Mouse (Mus musculus) limb, embryonic 13.5 days (tissue): ENCODE measurements around the gene Mia3. TPM values are rescaled to one million over a fixed set of nuclear protein-coding genes. Genes with fewer than 3 reads are reported as not detected.
"Not testable (repeated sequence)": the region's sequence is repeated elsewhere in the genome, so short reads cannot be mapped to it uniquely, and the experiment has no call there.

ENCODE experiments used
- ATAC-seq: fragments of 200-750 bp; cut with Nextera tagmentation; 2 replicates; pipeline ENCODE4 v1.8.0; 2017; ENCODE audit warnings: low read depth, moderate number of reproducible peaks, moderate TSS enrichment; ENCODE audit not compliant: low FRiP score
- H3K27ac ChIP-seq: fragments of 300-500 bp; sonication (generic); 2 replicates; pipeline ENCODE4 v1.5.1; 2015; ENCODE audit warnings: inconsistent platforms, mild to moderate bottlenecking, moderate library complexity
- H3K27me3 ChIP-seq: fragments of 300-500 bp; sonication (generic); 2 replicates; pipeline ENCODE4 v1.6.1; 2015; ENCODE audit warnings: mild to moderate bottlenecking, inconsistent platforms
- H3K36me3 ChIP-seq: fragments of 300-500 bp; sonication (generic); 2 replicates; pipeline ENCODE4 v1.6.1; 2015; ENCODE audit warnings: inconsistent platforms, mild to moderate bottlenecking, moderate library complexity
- H3K4me1 ChIP-seq: fragments of 300-500 bp; sonication (generic); 2 replicates; pipeline ENCODE4 v1.6.1; 2015; ENCODE audit warnings: inconsistent platforms
- H3K4me2 ChIP-seq: fragments of 300-500 bp; sonication (generic); replicated peaks from 2 replicates; pipeline ENCODE4 v1.6.1; 2015; ENCODE audit warnings: inconsistent platforms, mild to moderate bottlenecking, moderate library complexity
- H3K4me3 ChIP-seq: fragments of 300-500 bp; sonication (generic); 2 replicates; pipeline ENCODE4 v1.5.1; 2015; ENCODE audit warnings: moderate library complexity, mild to moderate bottlenecking, inconsistent platforms
- H3K9ac ChIP-seq: fragments of 300-500 bp; sonication (generic); 2 replicates; pipeline ENCODE4 v1.6.1; 2015; ENCODE audit warnings: mild to moderate bottlenecking, inconsistent platforms
- H3K9me3 ChIP-seq: fragments of 300-500 bp; sonication (generic); 2 replicates; pipeline ENCODE4 v1.6.1; 2016; ENCODE audit warnings: inconsistent platforms
- WGBS: fragments of 180-500 bp; shearing (Covaris S2); methylation state at CpG from one replicate; pipeline ENCODE4 v1.1.7; 2015; 5-methylcytosine and 5-hydroxymethylcytosine counted together
- polyA plus RNA-seq: library from polyadenylated mRNA; unstranded; fragments of >200 nt; fragmentation: Nextera tagmentation; extraction: Ambion mirVana; gene quantifications from 2 replicates; pipeline ENCODE4 v1.2.1, GENCODE M21; 2015

Mia3 gene
- polyA plus RNA-seq, 1 experiment from 2014 or later = 131 TPM

DNA sequence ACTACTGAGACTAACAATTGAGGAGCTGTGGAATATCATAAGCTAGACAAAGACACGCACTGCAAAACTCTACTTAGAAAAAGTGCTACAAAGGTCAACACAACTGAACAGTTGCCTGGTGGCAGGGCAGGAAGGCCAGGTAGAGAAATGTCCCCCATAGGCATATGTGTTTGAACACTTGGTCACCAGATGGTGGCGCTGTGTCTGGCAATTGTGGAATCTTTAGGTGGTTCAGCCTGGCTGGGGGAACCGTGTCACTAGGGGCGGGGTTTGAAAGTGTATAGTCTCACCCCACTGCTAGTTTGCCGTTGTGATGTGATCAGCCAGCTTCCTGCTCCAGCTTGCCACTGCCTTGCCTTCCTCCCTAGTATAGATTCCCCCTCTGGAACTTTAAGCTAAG, 5.4 kb upstream of the Mia3 start:
- 81% methylated on average over 5 of the region's 5 CpGs for WGBS

DNA sequence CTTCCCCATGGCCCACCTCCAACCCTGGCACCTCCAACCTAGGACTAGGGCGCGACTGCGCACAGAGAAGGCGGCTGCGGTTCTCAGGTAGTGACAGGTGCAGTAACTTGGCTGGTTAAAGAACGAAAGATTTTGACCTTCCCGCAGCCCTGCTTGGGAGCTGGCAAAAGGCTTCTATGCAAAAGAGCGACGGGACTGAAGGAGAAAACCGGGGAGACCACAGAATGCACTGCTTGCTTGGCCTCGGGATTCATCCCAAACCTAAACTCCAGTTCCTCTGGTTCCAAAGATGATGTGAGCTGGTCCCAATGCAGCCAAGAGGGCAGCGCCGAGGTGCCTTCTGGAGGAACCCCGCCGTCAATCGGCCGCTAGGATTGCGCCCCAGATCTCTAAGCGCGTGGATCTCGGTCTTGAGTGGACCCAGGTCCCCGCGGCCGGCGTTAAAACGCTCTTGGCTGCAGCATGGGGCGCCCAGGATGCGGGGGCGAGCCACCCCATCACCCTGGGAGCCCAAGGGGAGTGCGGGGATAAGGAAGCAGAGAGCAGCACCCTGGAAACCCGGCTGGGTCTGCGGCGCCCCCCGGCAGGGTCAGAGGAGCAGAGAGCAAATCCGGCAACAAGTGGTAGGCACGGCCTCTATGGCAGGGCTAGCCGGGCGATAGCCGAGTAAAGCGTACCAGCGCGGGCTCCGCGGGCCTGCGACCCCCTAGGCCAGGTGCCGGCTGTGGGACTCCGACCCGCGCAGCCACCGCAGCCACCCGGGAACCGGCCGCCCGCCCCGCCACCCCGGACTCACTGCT, 552 bp downstream of the Mia3 start:
- Histone ChIP-seq H3K27me3 (no peaks in the 10 kb centered on the region; the same call in 1 of the 2 replicates), H3K9ac (peak overlapping the region; percentile 91), H3K27ac (peak overlapping the region; percentile 79), H3K4me3 (peak overlapping the region; percentile 95), H3K36me3 (peaks cover 21% of the 10 kb centered on the region), H3K9me3 (no peaks in the 10 kb centered on the region), H3K4me1 (peaks cover 31% of the 10 kb centered on the region), H3K4me2 (peak overlapping the region; percentile 90)
- whole genome bisulfite sequencing = under 1% methylated on average over 52 of the region's 56 CpGs
- peak; percentile 72 for ATAC-seq

More for the DNA sequence above, 5.4 kb upstream of the Mia3 start:
- Histone ChIP-seq H3K9me3 (peaks cover 5% of the 10 kb centered on the region; the same call in 1 of the 2 replicates), H3K36me3 (no peaks in the 10 kb centered on the region), H3K4me3 (no peak overlapping the region), H3K9ac (no peak overlapping the region), H3K4me1 (peaks cover 6% of the 10 kb centered on the region; the same call in 1 of the 2 replicates), H3K27ac (no peak overlapping the region), H3K27me3 (no peaks in the 10 kb centered on the region; the same call in 1 of the 2 replicates), H3K4me2 (no peak overlapping the region)
- no peak for ATAC-seq

DNA sequence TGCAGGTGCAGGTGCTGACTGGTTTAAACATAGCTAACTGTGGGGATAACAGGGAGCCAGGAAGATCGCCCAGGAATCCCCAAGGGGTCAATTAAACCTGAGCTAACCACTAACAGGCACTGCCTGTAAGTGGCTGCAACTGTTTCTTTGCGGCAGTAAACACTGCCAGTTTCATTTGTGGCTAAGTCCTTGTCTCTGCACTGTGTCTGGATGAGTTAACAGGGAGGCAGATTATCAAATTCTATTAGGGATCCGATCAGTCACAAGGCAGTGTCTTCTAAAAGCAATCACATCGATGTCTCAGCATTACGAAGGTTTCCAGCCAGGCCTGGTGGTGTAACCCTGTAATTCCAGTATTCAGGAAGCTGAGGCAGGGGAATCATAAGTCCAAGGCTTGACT, 3.0 kb downstream of the Mia3 start:
- Histone ChIP-seq H3K27ac (no peak overlapping the region), H3K4me3 (no peak overlapping the region), H3K4me2 (no peak overlapping the region), H3K9me3 (no peaks in the 10 kb centered on the region), H3K27me3 (no peaks in the 10 kb centered on the region), H3K9ac (no peak overlapping the region; the same call in 1 of the 2 replicates), H3K36me3 (peaks cover 42% of the 10 kb centered on the region), H3K4me1 (peaks cover 31% of the 10 kb centered on the region)
- 75% methylated on average over 5 of the region's 5 CpGs for WGBS
- ATAC-seq = no peak

DNA sequence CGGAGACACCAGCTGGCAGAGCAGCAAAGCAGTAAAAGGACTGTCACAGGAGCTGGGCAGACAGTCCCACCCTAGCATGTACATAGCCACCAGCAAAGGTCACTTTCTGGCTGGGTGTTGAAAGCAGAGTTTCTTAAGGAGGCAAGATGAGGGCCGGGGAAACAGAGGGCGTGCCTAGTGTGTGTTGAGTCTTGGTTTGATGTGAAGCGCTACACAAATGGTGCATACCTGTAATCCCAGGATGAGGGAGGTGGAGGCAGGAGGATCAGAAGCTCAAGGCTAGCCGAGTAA, 5.8 kb downstream of the Mia3 start:
- 88% methylated on average over 5 of the region's 5 CpGs for WGBS
- Histone ChIP-seq H3K9ac (no peak overlapping the region), H3K4me2 (no peak overlapping the region), H3K4me1 (peaks cover 24% of the 10 kb centered on the region), H3K9me3 (no peaks in the 10 kb centered on the region), H3K4me3 (no peak overlapping the region), H3K27me3 (no peaks in the 10 kb centered on the region), H3K27ac (no peak overlapping the region), H3K36me3 (peaks cover 69% of the 10 kb centered on the region)
- no peak for ATAC-seq

DNA sequence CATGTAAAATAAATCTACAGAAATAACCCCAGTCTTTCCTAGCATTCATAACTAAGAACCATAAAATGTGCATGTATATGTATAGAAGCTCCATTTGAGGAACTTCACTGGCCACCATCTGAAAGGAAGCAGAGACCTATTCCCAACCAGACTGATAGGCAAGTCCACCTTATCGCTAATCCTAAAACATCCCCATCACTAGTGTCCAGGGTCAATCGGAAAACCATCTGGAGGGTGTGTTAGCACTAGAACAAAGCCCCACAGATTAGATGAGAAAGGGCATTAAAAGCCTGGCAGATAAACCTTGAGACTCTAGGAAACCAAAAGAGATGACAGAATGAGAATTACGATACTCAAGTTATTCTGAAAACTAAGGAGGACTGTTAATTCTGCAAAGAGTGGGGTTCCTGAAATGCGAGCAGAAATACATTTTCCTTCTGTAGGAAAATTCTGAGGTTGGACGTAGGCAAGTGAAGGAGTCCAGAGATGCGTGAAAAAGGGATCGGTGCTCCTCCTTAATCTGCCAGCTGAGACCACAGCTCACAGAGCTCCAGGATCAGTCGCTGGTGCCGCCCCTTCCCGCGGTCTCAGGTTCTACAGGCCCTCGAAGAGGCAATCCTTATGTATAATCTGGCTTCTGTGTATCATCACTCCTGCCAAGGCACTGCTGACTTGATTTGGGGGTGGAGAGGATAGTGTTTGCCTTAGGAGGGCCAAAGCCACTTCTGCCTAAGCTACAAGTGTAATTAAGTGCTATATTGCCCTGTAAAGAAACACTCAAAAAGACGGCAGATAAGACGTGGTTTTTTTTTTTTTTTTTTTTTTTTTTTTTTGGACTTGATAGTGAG, 6.4 kb downstream of the Mia3 start:
- peaks cover 74% of the 10 kb centered on the region for H3K36me3 ChIP-seq
- H3K4me3 ChIP-seq = no peak overlapping the region
- no peak for ATAC-seq

DNA sequence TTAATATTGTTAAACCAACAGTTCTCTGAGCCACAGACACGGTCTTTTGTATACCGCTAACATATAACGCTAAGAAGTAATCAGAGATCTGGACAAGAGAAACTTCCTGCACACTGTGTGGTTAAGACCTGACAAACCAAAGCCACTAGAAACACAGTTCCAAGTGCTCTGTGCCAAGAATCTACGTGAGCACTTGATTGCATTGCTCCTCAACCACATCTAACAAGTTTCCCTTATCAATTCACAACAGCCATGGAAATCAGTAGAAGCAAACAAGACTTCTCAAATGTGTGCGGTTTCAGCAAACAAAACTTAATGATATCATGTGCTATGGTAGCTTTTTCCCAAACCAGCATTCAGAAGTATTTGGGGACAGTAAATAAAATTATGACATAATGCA, 7.1 kb downstream of the Mia3 start:
- H3K27me3 ChIP-seq = no peaks in the 10 kb centered on the region
- ATAC-seq = no peak
- H3K27ac ChIP-seq = no peak overlapping the region
- peaks cover 81% of the 10 kb centered on the region for H3K36me3 ChIP-seq
- H3K4me3 ChIP-seq = no peak overlapping the region
- 95% methylated on average over 5 of the region's 5 CpGs for WGBS
- H3K4me1 ChIP-seq = peaks cover 11% of the 10 kb centered on the region; the same call in 1 of the 2 replicates
- H3K9me3 ChIP-seq = no peaks in the 10 kb centered on the region
- no peak overlapping the region for H3K9ac ChIP-seq
- no peak overlapping the region for H3K4me2 ChIP-seq

More for the DNA sequence above, 6.4 kb downstream of the Mia3 start:
- Histone ChIP-seq H3K27ac (no peak overlapping the region), H3K9me3 (no peaks in the 10 kb centered on the region), H3K4me1 (peaks cover 18% of the 10 kb centered on the region), H3K4me2 (no peak overlapping the region), H3K27me3 (no peaks in the 10 kb centered on the region), H3K9ac (no peak overlapping the region)
- 81% methylated on average over 14 of the region's 14 CpGs for WGBS

DNA sequence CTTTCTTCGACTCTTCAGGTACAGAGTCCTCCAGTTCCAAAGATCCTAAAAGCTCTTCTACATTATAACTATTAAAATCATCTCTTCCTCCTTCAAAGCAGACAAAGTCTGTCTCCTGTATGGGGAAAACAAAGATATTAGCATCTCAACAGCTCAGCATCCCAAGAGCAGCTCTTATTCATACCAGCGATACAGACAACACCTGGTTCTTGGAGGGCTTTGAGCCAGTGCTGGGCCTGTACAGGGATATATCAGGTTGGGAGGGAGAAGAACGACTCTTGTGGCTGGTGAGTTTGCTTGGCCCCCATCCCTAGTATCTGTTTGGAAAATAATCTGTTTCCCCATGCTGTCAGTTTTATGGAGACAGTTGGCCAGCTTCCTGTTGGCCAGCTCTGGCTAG, 10.5 kb downstream of the Mia3 start:
- 94% methylated on average over 3 of the region's 3 CpGs for WGBS

DNA sequence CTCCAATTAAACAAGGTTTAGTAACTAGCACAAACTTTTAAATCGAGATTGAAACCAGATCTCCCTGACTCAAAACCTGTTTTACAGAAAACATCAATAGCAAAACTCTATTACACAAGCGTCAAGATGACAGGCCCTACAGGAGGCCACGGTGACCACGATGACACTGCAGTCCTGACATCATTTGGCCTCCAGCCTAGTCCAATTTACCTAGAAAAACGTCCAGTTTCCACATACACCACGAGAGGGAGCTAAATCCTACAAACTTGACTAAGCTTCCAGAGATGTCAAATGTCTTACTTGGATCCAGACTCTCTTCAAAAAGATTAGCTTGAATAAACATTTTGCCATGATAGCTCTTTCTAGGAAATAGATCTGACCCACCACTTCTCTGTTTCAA, 19.5 kb downstream of the Mia3 start:
- Histone ChIP-seq H3K4me1 (peaks cover 15% of the 10 kb centered on the region), H3K4me3 (no peak overlapping the region), H3K27ac (no peak overlapping the region), H3K9me3 (no peaks in the 10 kb centered on the region), H3K4me2 (no peak overlapping the region), H3K9ac (no peak overlapping the region), H3K27me3 (no peaks in the 10 kb centered on the region), H3K36me3 (peaks cover 74% of the 10 kb centered on the region)
- no peak for ATAC-seq
- WGBS = 29% methylated on average over 6 of the region's 6 CpGs

More for the DNA sequence above, 10.5 kb downstream of the Mia3 start:
- Histone ChIP-seq H3K9ac (no peak overlapping the region), H3K4me3 (no peak overlapping the region), H3K27me3 (no peaks in the 10 kb centered on the region), H3K4me1 (no peaks in the 10 kb centered on the region), H3K9me3 (no peaks in the 10 kb centered on the region), H3K4me2 (no peak overlapping the region), H3K36me3 (peaks cover 89% of the 10 kb centered on the region), H3K27ac (no peak overlapping the region)
- no peak for ATAC-seq

DNA sequence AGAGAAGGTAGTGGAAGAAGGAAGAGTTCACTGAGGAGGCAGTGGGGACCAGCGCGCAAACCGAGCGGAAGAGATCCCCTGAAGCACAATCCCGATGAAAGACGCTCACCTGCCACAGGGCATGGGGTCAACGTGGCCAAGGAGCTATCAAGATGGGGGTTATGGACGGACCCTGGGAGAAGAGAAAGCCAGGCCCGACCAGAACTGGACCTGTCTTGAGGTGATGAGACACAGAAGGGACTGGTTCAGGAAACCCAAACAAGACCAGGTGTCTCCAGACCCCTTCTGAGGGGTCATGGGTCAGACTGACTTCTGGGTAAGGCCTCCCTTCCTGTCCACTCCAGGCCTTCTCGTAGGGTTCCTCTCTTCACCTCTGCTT, 23.5 kb downstream of the Mia3 start:
- ATAC-seq = 0 out of 2 replicates have a peak, but pooled peaks have one; percentile 5
- Histone ChIP-seq H3K36me3 (peaks cover 54% of the 10 kb centered on the region), H3K4me2 (peak overlapping the region; percentile 94), H3K27ac (no peak overlapping the region), H3K4me3 (peak overlapping the region; percentile 95), H3K9me3 (no peaks in the 10 kb centered on the region), H3K27me3 (no peaks in the 10 kb centered on the region), H3K4me1 (peaks cover 18% of the 10 kb centered on the region), H3K9ac (peak overlapping the region; percentile 90)
- 7% methylated on average over 10 of the region's 10 CpGs for WGBS

DNA sequence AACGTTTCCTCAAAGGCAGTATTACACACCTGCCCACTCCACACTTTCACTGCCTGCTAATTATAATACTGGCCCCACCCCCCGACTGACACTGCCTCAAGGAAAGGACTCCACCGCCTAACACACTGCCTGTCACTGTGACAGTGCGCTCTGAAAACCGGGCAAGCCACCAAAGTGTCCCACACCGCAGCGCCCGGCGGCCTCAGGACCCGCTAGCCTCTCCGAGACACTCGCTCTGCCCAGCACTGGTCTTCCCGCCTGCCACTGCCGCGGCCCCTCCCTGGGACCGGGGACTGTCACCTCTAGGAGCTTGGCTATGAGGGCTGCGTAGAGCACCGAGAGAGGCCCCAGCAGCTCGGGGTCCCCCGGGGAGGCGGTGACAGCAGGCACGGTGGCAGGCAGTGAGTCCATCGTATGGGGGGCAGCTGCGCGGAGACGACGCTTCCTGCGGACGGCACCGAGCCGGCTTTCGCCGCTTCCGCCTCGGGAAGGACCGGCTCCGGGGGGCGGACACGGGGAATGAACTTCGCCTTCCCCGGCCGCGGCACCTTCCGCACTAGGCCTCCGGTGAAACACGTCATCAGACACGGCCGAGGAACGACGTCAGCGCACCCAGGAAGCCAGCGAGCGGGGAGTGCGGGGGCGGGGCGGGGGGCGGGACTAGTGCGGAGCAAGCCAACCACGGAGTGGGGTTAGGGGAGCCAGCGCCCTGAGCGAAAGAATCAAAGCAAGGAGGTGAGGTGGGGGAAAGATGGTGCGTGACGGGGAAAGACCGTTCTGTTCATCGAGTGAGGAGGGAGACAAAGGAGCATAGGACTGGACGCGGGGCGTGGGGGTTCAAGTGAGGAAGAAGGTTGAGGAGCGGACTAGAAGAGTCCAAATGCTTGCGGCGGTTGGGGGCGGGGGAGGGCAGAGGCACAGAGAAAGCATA, 24.2 kb downstream of the Mia3 start:
- Histone ChIP-seq H3K4me2 (peak overlapping the region; percentile 94), H3K27me3 (no peaks in the 10 kb centered on the region), H3K36me3 (peaks cover 53% of the 10 kb centered on the region), H3K4me1 (peaks cover 18% of the 10 kb centered on the region), H3K4me3 (peak overlapping the region; percentile 95), H3K9ac (peak overlapping the region; percentile 90), H3K27ac (peak overlapping the region; percentile 58; the same call in 1 of the 2 replicates), H3K9me3 (no peaks in the 10 kb centered on the region)
- under 1% methylated on average over 72 of the region's 72 CpGs for WGBS
- ATAC-seq = peak; percentile 96

DNA sequence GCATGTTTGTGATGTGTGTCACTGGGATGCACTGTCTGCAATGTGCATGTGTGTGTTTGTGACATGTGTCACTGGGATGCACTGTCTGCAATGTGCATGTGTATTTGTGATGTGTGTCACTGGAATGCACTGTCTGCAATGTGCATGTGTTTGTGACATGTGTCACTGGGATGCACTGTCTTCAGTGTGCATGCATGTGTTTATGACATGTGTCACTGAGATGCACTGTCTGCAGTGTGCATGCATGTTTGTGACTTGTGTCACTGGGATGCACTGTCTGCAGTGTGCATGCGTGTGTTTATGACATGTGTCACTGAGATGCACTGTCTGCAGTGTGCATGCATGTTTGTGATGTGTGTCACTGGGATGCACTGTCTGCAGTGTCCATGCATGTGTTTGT, 26.5 kb downstream of the Mia3 start:
- not testable (repeated sequence) for H3K9ac ChIP-seq, H3K4me3 ChIP-seq, H3K27ac ChIP-seq, H3K27me3 ChIP-seq, H3K9me3 ChIP-seq, ATAC-seq, H3K4me2 ChIP-seq
- H3K36me3 ChIP-seq = peaks cover 53% of the 10 kb centered on the region
- peaks cover 18% of the 10 kb centered on the region for H3K4me1 ChIP-seq
- 95% methylated on average over 1 of the region's 1 CpGs for WGBS
